Mouse (Mus musculus): ENCODE measurements at regions not wholly inside any gene's neighbourhood (a gene's known extent, or its start where the extent isn't known, plus 50 kb on each side); places are given as distances from the start of the nearest gene placed in this dataset.

- DNase-seq (ENCODE audit: low spot score in 2 of 2): peak in 1 of 2 experiments; percentile 28
Observed at GRCm38 (mm10) chrX:143462632-143463031, 55.8 kb upstream of the Pak3 start.

GRCm38 (mm10) chrX:143448636-143449346 is 54.7 kb upstream of the Chrdl1 start:
- peak in 1 of 2 experiments; percentile 9 for DNase-seq (ENCODE audit: low spot score in 2 of 2)

DNA sequence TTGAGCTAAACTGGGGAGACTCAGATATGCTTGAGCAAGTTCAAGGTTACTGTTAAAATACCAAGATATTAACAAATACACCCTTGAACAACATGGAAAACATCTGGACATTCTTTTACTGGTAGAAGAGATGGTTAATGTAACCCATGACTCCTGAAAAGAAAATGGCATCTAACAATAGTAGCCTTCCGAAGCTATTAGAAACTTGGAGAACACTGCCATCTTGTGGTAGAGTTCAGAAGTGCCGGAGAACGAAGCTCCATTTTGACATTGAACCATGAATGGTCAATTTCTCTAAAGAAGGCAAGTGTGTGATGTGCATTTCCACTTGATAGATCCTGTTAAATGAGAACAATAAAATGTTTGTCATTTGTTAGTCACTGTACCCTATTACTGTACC is 50.5 kb upstream of the Chrdl1 start:
- DNase-seq (ENCODE audit: low spot score in 2 of 2): peak in 1 of 2 experiments; percentile 60
